Mouse (Mus musculus) skeletal muscle tissue, adult 2 months (tissue): ENCODE measurements around the gene Furin.
"Not testable (repeated sequence)": the region's sequence is repeated elsewhere in the genome, so short reads cannot be mapped to it uniquely, and the experiment has no call there.

Experiments used
- DNase-seq: peaks from one replicate; pipeline ENCODE4 v3.0.0-alpha.2; 2012; ENCODE audit warnings: low read depth, low spot score

Gene Furin

GRCm38 (mm10) chr7:80401041-80401859 lies 4.0 kb downstream of the Furin start:
- DNase-seq, result no peak

DNA sequence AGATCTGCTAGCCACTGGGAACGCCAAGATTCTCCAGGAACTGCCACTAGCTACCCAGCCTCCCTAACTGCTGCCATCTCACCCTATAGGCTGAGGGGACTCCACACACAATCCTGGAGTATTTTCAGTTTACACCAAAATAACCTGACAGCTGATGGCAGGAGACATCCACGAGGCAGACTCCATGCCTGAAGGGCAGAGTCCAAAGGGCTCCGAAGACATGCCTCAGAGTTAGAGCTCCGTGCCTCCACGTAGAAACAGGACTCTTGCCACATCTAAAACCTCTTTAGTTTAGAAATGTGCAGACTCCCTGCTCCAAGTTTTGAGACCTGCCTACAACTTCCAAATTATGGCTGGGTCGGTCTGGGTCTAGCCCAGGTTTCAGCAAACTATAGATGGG lies 4.7 kb downstream of the Furin start:
- DNase-seq, result no peak

- no peak for DNase-seq
Observed at GRCm38 (mm10) chr7:80400099-80400498, 5.1 kb downstream of the Furin start.

DNA sequence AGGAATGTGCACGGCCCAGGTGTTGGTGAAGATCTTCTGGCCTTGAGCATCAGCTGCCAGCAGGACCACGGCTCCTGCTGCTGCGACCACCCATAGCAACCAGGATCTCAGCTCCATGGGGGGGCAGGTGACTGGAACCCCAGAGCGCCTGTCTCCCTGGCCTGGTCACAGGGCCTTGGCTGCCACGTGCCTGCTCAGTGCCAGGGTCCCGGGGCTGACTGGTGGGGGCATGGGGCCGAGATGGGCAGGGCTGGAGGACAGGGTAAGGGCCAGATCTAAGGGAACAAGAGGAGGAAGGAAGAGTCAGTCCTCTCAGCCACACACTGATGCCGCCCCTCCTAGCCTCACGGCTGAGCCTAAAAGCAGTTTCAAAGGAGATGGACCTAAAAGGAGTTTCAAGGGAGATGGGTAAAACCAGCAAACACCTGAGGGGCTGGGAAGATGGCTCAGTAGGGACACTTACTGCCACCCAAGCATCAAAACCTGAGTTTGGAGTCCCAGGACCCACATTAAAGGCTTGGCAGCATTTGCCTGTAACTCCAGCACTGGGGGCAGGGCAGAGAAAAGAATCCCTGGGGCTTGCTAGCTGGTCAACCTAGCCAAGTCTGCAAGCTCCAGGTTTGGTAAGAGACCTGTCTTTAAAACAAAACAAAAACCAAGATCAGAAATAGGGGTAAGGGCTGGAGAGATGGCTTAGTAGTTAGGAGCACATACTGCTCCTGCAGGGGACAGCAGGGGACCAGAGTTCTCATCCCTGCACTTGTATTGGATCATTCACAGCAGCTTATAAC lies 6.4 kb downstream of the Furin start:
- no peak for DNase-seq

DNA sequence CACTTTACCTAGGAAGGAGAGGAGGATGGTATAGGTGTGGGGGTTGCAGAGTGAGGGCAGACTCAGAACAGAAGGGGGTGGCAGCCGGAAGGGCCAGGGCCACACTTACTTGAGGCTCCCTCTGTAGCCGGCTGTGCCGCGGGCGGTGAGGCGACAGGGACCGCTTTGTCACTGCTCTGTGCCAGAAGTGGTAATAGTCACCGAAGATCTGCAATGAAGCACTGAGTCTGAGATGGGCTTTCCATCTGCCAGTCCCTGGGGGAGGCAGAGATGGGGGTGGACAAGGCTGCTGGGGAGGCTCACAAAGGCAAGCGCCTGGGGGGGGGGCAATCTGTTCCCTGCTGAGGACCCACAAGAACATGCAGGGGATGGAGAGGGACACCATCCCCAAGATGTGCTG lies 7.2 kb downstream of the Furin start:
- DNase-seq, result no peak

DNA sequence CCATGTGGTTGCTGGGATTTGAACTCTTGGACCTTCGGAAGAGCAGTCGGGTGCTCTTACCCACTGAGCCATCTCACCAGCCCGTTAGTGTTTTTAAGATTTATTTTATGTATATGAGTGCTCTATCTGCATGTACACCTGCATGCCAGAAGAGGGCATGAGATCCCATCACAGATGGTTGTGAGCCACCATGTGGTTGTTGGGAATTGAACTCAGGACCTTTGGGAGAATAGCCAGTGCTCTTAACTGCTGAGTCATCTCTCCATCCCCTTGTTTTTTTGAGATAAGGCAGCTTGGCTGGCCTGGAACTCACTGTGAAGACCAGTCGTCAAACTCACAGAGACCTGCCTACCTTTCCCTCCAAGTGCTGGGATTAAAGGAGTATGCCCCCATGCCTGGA lies 8.8 kb downstream of the Furin start:
- DNase-seq, result not testable (repeated sequence)

GRCm38 (mm10) chr7:80394600-80394999 lies 10.6 kb downstream of the Furin start:
- no peak for DNase-seq

GRCm38 (mm10) chr7:80392119-80392518 lies 13.1 kb downstream of the Furin start:
- DNase-seq, result no peak

- DNase-seq, result no peak
Observed at GRCm38 (mm10) chr7:80387633-80388543, 17.3 kb downstream of the Furin start, which contains the start of gene Fes. Fes (minus strand) TSS chr7:80387946.

DNA sequence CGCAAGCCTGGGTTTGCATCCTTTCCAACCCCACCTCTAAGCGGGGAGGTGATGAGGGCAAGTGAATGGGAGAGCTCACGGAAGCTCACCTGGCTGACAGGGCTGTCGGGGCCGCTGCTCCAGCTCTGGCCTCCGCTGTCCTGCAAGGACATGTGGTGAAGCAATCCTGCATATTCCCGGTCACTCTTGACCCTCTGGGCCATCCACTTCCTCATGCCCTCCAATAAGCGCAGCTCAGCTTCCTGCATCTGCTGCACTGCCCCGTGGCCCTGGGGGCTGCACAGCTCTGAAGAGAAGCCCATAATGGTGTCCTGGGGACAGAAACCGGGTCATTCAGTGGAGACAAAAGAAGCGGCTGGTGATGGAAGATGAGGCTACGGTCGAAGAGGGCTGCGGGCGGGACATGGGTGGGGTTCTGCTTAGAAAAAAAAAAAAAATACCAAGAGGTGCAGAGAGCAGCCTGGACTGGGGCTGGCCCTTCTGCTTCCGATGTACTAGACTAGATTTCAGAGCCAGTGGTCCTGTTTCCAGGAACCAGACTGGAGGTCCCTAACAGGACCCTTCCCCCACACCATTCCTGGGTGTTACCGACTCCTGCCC lies 18.1 kb downstream of the Furin start:
- no peak for DNase-seq

- peak; percentile 87 for DNase-seq
Observed at GRCm38 (mm10) chr7:80386235-80386930, 18.9 kb downstream of the Furin start.

- no peak for DNase-seq
Observed at GRCm38 (mm10) chr7:80382919-80383318, 22.3 kb downstream of the Furin start.

DNA sequence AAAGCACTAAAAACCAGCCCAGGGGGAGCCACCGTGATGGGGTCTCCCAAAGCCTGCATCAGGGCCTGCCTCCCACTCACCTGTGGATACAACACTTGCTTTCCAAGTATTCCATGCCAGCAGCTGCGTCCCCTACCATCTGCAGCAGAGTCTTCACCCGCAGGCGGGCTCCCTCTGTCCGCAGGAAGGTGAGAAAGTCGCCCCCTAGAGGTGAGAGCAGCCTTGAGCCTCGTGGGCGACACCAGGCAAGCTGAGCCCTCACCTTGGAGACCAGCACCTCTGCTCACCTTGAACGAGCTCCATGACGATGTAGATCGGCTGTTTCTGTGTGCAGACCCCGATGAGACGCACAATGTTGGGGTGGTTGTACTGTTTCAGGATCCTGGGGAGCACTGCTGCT lies 25.7 kb downstream of the Furin start:
- no peak for DNase-seq

GRCm38 (mm10) chr7:80377471-80377870 lies 27.8 kb downstream of the Furin start:
- peak; percentile 52 for DNase-seq

- no peak for DNase-seq
Observed at GRCm38 (mm10) chr7:80376192-80376591, 29.0 kb downstream of the Furin start.

- no peak for DNase-seq
Observed at GRCm38 (mm10) chr7:80375376-80376039, 29.7 kb downstream of the Furin start.

- no peak for DNase-seq
Observed at GRCm38 (mm10) chr7:80374733-80375132, 30.5 kb downstream of the Furin start.

GRCm38 (mm10) chr7:80374280-80374679 lies 31.0 kb downstream of the Furin start:
- DNase-seq, result no peak

DNA sequence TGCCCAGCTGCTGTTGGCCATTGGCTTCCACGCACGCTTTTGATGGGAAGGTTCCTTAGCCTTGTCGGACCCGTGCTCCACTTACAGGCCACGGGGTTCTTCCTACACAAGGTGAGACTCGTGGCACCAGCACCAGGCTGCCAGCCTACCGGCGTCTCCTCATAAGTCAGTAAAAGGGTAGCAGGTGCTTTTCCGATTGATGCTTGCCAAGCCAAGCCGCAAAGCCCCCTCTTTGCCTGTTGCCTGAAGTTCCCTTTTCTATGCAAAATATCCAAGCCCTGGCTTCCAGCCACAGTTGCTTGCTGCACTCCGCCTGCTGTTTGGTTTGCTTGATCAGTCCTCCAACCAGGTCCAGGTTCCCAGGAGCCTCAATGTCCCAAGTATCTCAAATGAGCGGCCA lies 31.4 kb downstream of the Furin start:
- no peak for DNase-seq

DNA sequence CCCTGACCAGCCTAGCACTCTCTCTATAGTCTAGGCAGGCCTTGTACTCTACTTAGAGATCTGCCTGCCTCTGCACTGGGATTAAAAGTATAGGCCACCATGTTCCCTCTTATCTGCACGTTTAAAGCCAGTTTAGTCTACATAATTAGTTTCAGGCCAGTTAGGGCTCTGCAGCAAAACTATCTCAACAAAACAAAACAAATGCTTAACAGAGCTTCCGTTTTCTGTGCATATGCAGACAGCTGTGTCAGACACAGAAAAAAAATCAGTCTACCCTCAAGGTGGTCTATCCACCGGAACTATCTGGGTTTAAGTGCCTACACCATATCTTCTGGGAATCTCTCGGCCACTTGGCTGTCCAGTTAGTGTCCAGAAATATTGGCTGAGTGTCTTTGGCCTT lies 31.9 kb downstream of the Furin start:
- no peak for DNase-seq
